Mouse (Mus musculus) limb, embryonic 15.5 days (tissue): Measurements from ENCODE around the gene Pars2. TPM values are rescaled to one million over a fixed set of nuclear protein-coding genes. Genes with fewer than 3 reads are reported as not detected.

Experiments
- ATAC-seq: fragments of 200-750 bp; cut with Nextera tagmentation; 2 replicates; pipeline ENCODE4 v1.8.0; 2017; ENCODE audit warnings: low read depth, moderate TSS enrichment; ENCODE audit not compliant: insufficient number of reproducible peaks, low FRiP score, low TSS enrichment
- H3K27ac ChIP-seq: fragments of 300-500 bp; sonication (generic); 2 replicates; pipeline ENCODE4 v1.5.1; 2015; ENCODE audit warnings: moderate library complexity, mild to moderate bottlenecking, inconsistent platforms
- H3K27me3 ChIP-seq: fragments of 300-500 bp; sonication (generic); 2 replicates; pipeline ENCODE4 v1.6.1; 2015; ENCODE audit warnings: inconsistent platforms
- H3K36me3 ChIP-seq: fragments of 300-500 bp; sonication (generic); 2 replicates; pipeline ENCODE4 v1.6.1; 2015; ENCODE audit warnings: inconsistent platforms
- H3K4me1 ChIP-seq: fragments of 300-500 bp; sonication (generic); 2 replicates; pipeline ENCODE4 v1.6.1; 2015; ENCODE audit warnings: inconsistent platforms
- H3K4me2 ChIP-seq: fragments of 300-500 bp; sonication (generic); 2 replicates; pipeline ENCODE4 v1.6.1; 2015; ENCODE audit warnings: mild to moderate bottlenecking, inconsistent platforms
- H3K4me3 ChIP-seq: fragments of 300-500 bp; sonication (generic); 2 replicates; pipeline ENCODE4 v1.5.1; 2015; ENCODE audit warnings: mild to moderate bottlenecking, inconsistent platforms
- H3K9ac ChIP-seq: fragments of 300-500 bp; sonication (generic); 2 replicates; pipeline ENCODE4 v1.6.1; 2015; ENCODE audit warnings: inconsistent platforms
- H3K9me3 ChIP-seq: fragments of 300-500 bp; sonication (generic); 2 replicates; pipeline ENCODE4 v1.6.1; 2016; ENCODE audit warnings: inconsistent platforms
- WGBS: fragments of 180-500 bp; shearing (Covaris S2); methylation state at CpG from one replicate; pipeline ENCODE4 v1.1.7; 2015; 5-methylcytosine and 5-hydroxymethylcytosine counted together
- polyA plus RNA-seq: library from polyadenylated mRNA; unstranded; fragments of >200 nt; fragmentation: Nextera tagmentation; extraction: Ambion mirVana; gene quantifications from 2 replicates; pipeline ENCODE4 v1.2.1, GENCODE M21; 2015

Gene Pars2
- polyA plus RNA-seq, 1 experiment from 2014 or later: 14.0 TPM

- no peak within 1 kb of the TSS for H3K9ac ChIP-seq
- 22% methylated on average over 16 of the region's 16 CpGs for whole genome bisulfite sequencing
- peak within 1 kb of the TSS; percentile 26; the same call in 1 of the 2 replicates for H3K4me2 ChIP-seq
- peak within 1 kb of the TSS; percentile 29 for H3K4me3 ChIP-seq
- no peaks in the 10 kb centered on the region for H3K9me3 ChIP-seq
- H3K27ac ChIP-seq: no peak within 1 kb of the TSS; the same call in 1 of the 2 replicates
- H3K4me1 ChIP-seq: peaks cover 14% of the 10 kb centered on the region
- ATAC-seq: no peak
- peaks cover 45% of the 10 kb centered on the region for H3K27me3 ChIP-seq
- H3K36me3 ChIP-seq: no peaks in the 10 kb centered on the region
Observed at GRCm38 (mm10) chr4:106622030-106622493, 28.8 kb upstream of the Pars2 start, which contains the start of gene Ttc22. Ttc22 (plus strand) TSS chr4:106622432.

- Histone ChIP-seq H3K27ac (no peak overlapping the region), H3K36me3 (no peaks in the 10 kb centered on the region), H3K4me2 (0 out of 2 replicates have a peak overlapping the region, but pooled peaks have one; percentile 26), H3K9me3 (no peaks in the 10 kb centered on the region), H3K27me3 (peaks cover 45% of the 10 kb centered on the region), H3K4me1 (peaks cover 11% of the 10 kb centered on the region), H3K4me3 (peak overlapping the region; percentile 29), H3K9ac (no peak overlapping the region)
- ATAC-seq: no peak
- 24% methylated on average over 28 of the region's 28 CpGs for WGBS
Observed at GRCm38 (mm10) chr4:106622712-106623111, 28.2 kb upstream of the Pars2 start.

DNA sequence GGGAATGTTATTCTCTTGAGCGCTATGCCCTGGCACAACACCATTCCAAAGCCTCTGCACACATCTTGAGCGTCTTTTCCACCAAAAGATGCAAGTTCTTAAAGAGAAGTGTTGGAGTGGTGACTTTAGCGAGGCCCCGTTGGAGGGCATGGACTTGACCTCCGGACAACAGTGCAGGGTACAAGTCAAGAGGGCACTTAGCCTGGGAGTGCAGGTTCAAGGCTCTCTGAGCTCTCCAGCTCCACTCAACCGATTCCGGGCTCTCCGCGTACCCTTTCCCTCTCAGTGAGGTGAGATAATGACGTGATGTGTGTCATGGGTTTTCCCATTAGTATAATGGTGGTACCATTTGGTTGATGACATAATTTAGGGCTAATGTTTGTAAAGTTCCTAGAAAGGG is 26.6 kb upstream of the Pars2 start:
- H3K27me3 ChIP-seq: peaks cover 45% of the 10 kb centered on the region
- ATAC-seq: no peak
- 91% methylated on average over 10 of the region's 10 CpGs for WGBS

GRCm38 (mm10) chr4:106627809-106628208 is 23.1 kb upstream of the Pars2 start:
- Histone ChIP-seq H3K4me2 (no peak overlapping the region), H3K9me3 (no peaks in the 10 kb centered on the region), H3K27me3 (peaks cover 28% of the 10 kb centered on the region), H3K4me1 (peaks cover 17% of the 10 kb centered on the region), H3K4me3 (no peak overlapping the region), H3K9ac (no peak overlapping the region), H3K36me3 (no peaks in the 10 kb centered on the region), H3K27ac (no peak overlapping the region)
- no peak for ATAC-seq
- WGBS: 70% methylated on average over 5 of the region's 5 CpGs

More for the DNA sequence above, 26.6 kb upstream of the Pars2 start:
- no peaks in the 10 kb centered on the region for H3K36me3 ChIP-seq
- H3K9me3 ChIP-seq: no peaks in the 10 kb centered on the region
- no peak overlapping the region for H3K4me2 ChIP-seq
- no peak overlapping the region for H3K9ac ChIP-seq
- peaks cover 11% of the 10 kb centered on the region for H3K4me1 ChIP-seq
- H3K27ac ChIP-seq: no peak overlapping the region
- no peak overlapping the region for H3K4me3 ChIP-seq

DNA sequence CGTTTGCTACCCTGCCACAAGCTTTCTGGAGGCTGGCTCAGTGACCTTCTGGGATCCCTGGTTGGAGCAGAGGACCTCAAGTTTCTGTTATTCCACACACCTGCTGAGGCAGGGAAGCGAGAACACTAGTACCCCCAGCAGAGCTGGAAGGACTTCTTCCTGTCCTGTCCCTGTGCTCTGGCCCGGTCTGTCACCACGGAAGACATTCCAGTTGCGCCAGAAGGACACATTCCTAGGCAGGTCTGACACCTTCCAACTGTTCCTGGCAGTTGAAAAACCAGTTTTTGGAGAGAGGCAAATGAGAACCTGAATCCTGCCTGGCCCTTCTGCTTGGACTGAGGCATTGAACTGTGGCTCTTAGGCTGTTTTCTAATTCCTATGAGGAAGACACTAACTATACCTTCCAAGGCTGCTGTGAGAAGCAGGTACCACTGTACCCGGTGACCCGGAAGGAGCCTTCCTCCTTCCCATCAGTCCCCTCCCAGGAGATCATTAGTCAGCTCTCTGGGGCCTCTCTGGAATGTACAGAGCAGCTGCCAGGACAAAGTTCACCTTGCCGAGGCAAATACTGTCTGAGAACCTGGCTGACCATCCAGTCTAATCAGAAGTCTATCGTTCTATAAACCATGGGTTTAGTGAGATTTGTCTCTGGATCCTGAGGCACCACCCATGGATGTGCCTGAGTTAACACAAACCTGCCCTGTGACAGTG is 22.1 kb upstream of the Pars2 start:
- Histone ChIP-seq H3K4me3 (no peak overlapping the region), H3K27ac (peak overlapping the region; percentile 5; the same call in 1 of the 2 replicates), H3K4me2 (no peak overlapping the region), H3K27me3 (peaks cover 18% of the 10 kb centered on the region), H3K36me3 (no peaks in the 10 kb centered on the region), H3K9me3 (no peaks in the 10 kb centered on the region), H3K4me1 (peaks cover 26% of the 10 kb centered on the region), H3K9ac (no peak overlapping the region)
- ATAC-seq: no peak
- 29% methylated on average over 9 of the region's 9 CpGs for WGBS

DNA sequence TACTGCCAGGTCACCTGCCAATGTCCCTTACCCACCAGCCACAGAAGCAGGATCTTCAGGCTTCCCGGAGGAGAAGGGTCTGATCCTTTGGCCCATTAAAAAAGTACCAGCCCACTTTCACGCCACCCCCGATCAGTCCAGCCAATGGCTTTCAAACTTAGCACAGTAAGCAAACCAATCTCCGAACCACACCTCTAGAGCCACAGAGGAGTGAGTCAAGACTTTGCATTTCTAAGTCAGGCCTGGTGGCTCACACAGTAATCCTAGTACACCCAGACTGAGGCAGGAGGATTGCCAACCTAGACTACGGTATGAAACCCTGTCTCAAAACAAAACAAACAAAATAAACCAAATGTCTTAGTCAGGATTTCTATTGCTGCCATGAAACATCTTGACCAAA is 21.5 kb upstream of the Pars2 start:
- WGBS: 63% methylated on average over 5 of the region's 5 CpGs
- Histone ChIP-seq H3K9ac (no peak overlapping the region), H3K27me3 (peaks cover 12% of the 10 kb centered on the region), H3K27ac (peak overlapping the region; percentile 5; the same call in 1 of the 2 replicates), H3K9me3 (no peaks in the 10 kb centered on the region), H3K4me3 (no peak overlapping the region), H3K36me3 (no peaks in the 10 kb centered on the region), H3K4me1 (peaks cover 32% of the 10 kb centered on the region), H3K4me2 (no peak overlapping the region)
- no peak for ATAC-seq

- Histone ChIP-seq H3K27me3 (peaks cover 1% of the 10 kb centered on the region; the same call in 1 of the 2 replicates), H3K27ac (peak overlapping the region; percentile 62), H3K4me2 (peak overlapping the region; percentile 6; the same call in 1 of the 2 replicates), H3K4me3 (no peak overlapping the region), H3K4me1 (peaks cover 32% of the 10 kb centered on the region), H3K9ac (no peak overlapping the region), H3K9me3 (no peaks in the 10 kb centered on the region), H3K36me3 (no peaks in the 10 kb centered on the region)
- ATAC-seq: peak; percentile 46; the same call in 1 of the 2 replicates
- 15% methylated on average over 14 of the region's 14 CpGs for WGBS
Observed at GRCm38 (mm10) chr4:106630333-106631220, 20.3 kb upstream of the Pars2 start.

- WGBS: 0% methylated on average over 1 of the region's 3 CpGs
- 0 out of 2 replicates have a peak overlapping the region, but pooled peaks have one; percentile 77 for H3K27ac ChIP-seq
- H3K9me3 ChIP-seq: no peaks in the 10 kb centered on the region
- H3K27me3 ChIP-seq: peaks cover 4% of the 10 kb centered on the region; the same call in 1 of the 2 replicates
- no peak overlapping the region for H3K4me3 ChIP-seq
- H3K4me2 ChIP-seq: no peak overlapping the region
- no peak for ATAC-seq
- no peaks in the 10 kb centered on the region for H3K36me3 ChIP-seq
- H3K4me1 ChIP-seq: peaks cover 32% of the 10 kb centered on the region
- H3K9ac ChIP-seq: no peak overlapping the region
Observed at GRCm38 (mm10) chr4:106632313-106632712, 18.6 kb upstream of the Pars2 start.

DNA sequence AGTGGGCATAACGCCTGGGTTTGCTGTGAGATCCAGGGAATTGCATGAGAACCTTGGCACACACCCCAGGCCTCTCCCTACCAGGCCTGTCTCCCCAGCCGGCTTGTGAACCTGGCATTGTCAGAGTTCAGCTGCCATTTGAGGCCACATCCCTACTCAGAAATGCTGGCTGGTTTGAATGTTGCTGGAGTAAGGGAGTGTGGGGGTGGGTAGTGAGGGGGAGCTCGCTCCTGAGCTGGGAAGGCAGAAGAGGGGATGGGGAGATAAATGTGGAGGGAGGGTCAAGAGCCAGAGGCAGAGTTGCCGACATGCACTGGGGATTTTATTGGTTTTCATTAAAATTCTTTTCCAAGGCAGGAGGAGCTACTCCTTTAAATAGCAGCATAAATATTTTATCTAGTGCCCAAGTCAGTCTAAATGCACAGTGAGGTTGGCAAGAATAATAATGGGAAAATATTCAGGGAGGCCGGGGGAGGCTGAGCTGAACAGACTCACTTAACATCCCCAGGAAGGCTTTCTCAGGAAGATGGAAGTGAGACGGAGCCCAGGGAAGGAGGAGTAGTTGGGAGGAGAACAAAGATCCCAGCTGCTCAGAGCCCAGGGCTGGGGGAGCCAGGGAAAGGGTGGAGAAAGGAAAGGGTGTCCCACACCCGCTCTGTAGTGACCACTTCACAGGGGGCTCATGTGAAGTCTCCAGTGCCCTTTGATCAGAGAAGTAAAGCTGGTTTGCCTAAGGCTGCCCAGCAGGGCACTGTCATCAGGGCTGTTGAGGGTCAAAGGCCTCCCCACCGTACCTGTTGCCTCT is 17.4 kb upstream of the Pars2 start:
- H3K9ac ChIP-seq: no peak overlapping the region; the same call in 1 of the 2 replicates

GRCm38 (mm10) chr4:106634086-106634479 is 16.8 kb upstream of the Pars2 start:
- no peaks in the 10 kb centered on the region for H3K9me3 ChIP-seq
- peaks cover 4% of the 10 kb centered on the region; the same call in 1 of the 2 replicates for H3K27me3 ChIP-seq
- peaks cover 32% of the 10 kb centered on the region for H3K4me1 ChIP-seq
- 45% methylated on average over 9 of the region's 9 CpGs for WGBS
- H3K27ac ChIP-seq: peak overlapping the region; percentile 77
- H3K9ac ChIP-seq: no peak overlapping the region
- no peak overlapping the region for H3K4me3 ChIP-seq
- ATAC-seq: no peak
- H3K36me3 ChIP-seq: no peaks in the 10 kb centered on the region
- H3K4me2 ChIP-seq: no peak overlapping the region

More for the DNA sequence above, 17.4 kb upstream of the Pars2 start:
- no peak overlapping the region for H3K4me3 ChIP-seq
- ATAC-seq: peak; percentile 62; the same call in 1 of the 2 replicates
- H3K4me2 ChIP-seq: 0 out of 2 replicates have a peak overlapping the region, but pooled peaks have one; percentile 8
- peak overlapping the region; percentile 77 for H3K27ac ChIP-seq
- peaks cover 32% of the 10 kb centered on the region for H3K4me1 ChIP-seq
- 18% methylated on average over 8 of the region's 8 CpGs for WGBS
- peaks cover 4% of the 10 kb centered on the region; the same call in 1 of the 2 replicates for H3K27me3 ChIP-seq
- H3K36me3 ChIP-seq: no peaks in the 10 kb centered on the region
- no peaks in the 10 kb centered on the region for H3K9me3 ChIP-seq
